Mouse (Mus musculus): ENCODE data around the gene Thrap3.
A peak's percentile ranks its signal among the peaks of the same experiment; 100 is the strongest.

DNA sequence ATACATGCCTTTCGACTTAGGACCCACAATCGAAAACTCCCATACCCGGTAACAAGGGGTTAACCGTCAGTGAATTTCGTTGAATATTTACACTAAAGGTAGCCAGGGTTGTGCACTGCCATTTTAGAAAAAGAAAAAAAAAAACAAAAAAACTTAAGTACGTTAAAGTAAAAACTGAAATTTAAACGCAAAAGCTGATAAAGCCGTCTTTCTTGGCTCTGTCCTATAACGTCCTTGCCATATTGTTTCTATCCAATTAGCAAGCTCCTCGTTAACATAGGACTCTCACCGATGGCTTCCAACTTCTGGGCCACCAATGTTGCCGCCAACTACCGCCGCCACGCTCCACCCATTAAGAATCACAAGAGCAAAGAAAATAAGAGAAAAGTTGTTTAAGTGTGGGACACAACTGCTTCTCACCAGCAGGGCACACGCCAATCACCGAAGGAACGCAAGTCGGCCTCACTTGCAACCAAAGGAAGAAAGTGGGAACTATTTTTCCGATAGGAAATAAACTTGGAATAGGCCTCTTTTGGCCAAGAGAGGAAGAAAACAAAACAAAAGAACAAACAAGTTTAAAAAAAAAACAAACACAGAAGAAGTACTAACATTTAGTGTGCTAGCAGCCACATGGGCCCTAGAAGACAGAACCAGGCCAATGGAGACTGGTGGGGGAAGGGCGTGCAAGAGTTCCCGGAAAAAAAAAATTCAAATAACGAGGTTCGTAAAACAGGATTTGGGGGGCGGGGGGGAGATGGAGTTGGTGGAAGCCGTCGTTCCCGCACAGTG lies 852 bp downstream of the Thrap3 start:
- TF ChIP-seq CTCF (IDR thresholded peaks at IDR 0.05; ENCODE audit: control insufficient read depth, insufficient read depth, low read length), result peak; percentile 16; the same call in 1 of the 2 replicates
- no peak for TF ChIP-seq POLR2A (IDR thresholded peaks at IDR 0.05; ENCODE audit: borderline replicate concordance, control insufficient read depth, low read depth, low read length)

Data from bone marrow, adult 2 months (tissue).